Mouse (Mus musculus) heart, adult 2 months (tissue): Measurements from ENCODE around the gene Syt14.

Experiments
- CTCF ChIP-seq: fragments of 200-600 bp; IDR thresholded peaks from 2 replicates; pipeline ENCODE4 v1.8.1; 2022; ENCODE audit warnings: antibody characterized with exemption, mild to moderate bottlenecking, moderate library complexity
- EP300 ChIP-seq: fragments of 200-500 bp; IDR thresholded peaks from 2 replicates; pipeline ENCODE4 v1.6.1; 2011; ENCODE audit warnings: low read depth, low read length, control low read depth; ENCODE audit not compliant: insufficient read depth
- POLR2A ChIP-seq: fragments of 200-500 bp; IDR thresholded peaks from 2 replicates; pipeline ENCODE4 v1.6.1; 2011; ENCODE audit warnings: mild to moderate bottlenecking, low read depth, low read length, control low read depth; ENCODE audit not compliant: insufficient read depth

DNA sequence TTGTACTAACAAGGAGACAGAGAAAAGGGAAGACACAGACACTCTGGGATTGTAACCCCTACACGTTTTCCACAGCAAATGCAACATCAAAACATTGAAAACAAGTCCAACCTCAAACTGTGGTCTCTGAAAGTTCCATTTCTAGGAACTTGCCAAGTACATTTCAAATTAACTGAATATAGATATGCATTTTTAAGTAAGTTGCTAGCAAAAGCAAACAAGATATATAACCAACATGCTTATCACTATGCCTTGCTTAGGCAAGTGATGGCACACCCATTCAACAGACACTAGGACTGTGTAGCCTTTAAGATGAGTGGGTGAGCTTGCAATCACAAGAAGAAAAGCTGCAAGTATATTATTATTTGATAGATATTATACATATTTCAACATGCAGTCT, 54.5 kb downstream of the Syt14 start:
- TF ChIP-seq CTCF (no peak), EP300 (no peak), POLR2A (no peak)
